Mouse (Mus musculus): ENCODE measurements at regions not wholly inside any gene's neighbourhood (a gene's known extent, or its start where the extent isn't known, plus 50 kb on each side); places are given as distances from the start of the nearest gene placed in this dataset.

- Histone ChIP-seq H3K36me3 (no peaks in the 10 kb centered on the region), H3K4me3 (no peak overlapping the region), H3K9ac (no peak overlapping the region), H3K9me3 (no peaks in the 10 kb centered on the region), H3K4me1 (no peaks in the 10 kb centered on the region), H3K4me2 (replicated peaks) (no peak overlapping the region), H3K27me3 (replicated peaks) (no peaks in the 10 kb centered on the region), H3K27ac (no peak overlapping the region)
- ATAC-seq (ENCODE audit: low FRiP score, low read depth), result no peak
These were observed 430.8 kb upstream of the Cntn6 start for GRCm38 (mm10) chr6:104061692-104062263.

DNA sequence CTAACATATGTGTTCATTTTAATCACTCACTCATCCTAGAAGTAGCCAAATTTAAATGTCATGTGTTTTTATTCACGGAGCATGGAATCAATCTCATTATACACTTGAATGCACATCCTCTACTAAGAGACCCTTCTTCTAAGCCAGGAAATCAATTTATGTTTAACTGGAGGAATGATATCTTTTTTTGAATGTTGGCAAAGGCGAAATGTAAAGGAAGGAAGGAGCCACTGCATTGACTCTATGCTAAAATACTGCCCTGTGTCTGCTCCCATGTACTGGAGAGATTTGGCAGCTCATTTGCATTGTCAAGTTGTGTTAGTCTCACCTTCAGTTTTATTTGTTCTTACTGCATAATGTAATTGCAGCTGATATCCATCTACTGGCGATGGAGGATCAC, 412.0 kb upstream of the Cntn6 start:
- Histone ChIP-seq H3K36me3 (no peaks in the 10 kb centered on the region), H3K4me1 (no peaks in the 10 kb centered on the region), H3K27me3 (replicated peaks) (no peaks in the 10 kb centered on the region), H3K27ac (no peak overlapping the region), H3K4me2 (replicated peaks) (no peak overlapping the region), H3K9me3 (no peaks in the 10 kb centered on the region), H3K9ac (no peak overlapping the region), H3K4me3 (no peak overlapping the region)
- ATAC-seq (ENCODE audit: low FRiP score, low read depth), result no peak
- WGBS, result 78% methylated on average over 3 of the region's 3 CpGs

GRCm38 (mm10) chr6:104082242-104082641, 410.3 kb upstream of the Cntn6 start:
- ATAC-seq (ENCODE audit: low FRiP score, low read depth), result no peak
- Histone ChIP-seq H3K4me3 (no peak overlapping the region), H3K4me2 (replicated peaks) (no peak overlapping the region), H3K9me3 (no peaks in the 10 kb centered on the region), H3K4me1 (no peaks in the 10 kb centered on the region), H3K9ac (no peak overlapping the region), H3K27ac (no peak overlapping the region), H3K27me3 (replicated peaks) (no peaks in the 10 kb centered on the region), H3K36me3 (no peaks in the 10 kb centered on the region)
- WGBS, result 91% methylated on average over 2 of the region's 2 CpGs

- H3K27me3 ChIP-seq (replicated peaks), result no peaks in the 10 kb centered on the region
- ATAC-seq (ENCODE audit: low FRiP score, low read depth), result no peak
- H3K36me3 ChIP-seq, result no peaks in the 10 kb centered on the region
- H3K9ac ChIP-seq, result no peak overlapping the region
- H3K4me2 ChIP-seq (replicated peaks), result no peak overlapping the region
- no peak overlapping the region for H3K27ac ChIP-seq
- H3K4me3 ChIP-seq, result no peak overlapping the region
- no peaks in the 10 kb centered on the region for H3K4me1 ChIP-seq
- H3K9me3 ChIP-seq, result no peaks in the 10 kb centered on the region
- 81% methylated on average over 5 of the region's 5 CpGs for WGBS
These were observed 384.2 kb upstream of the Cntn6 start for GRCm38 (mm10) chr6:104108386-104108785.
